ENCODE assay signal across 14 mouse cellular contexts in genomic region chr12:96453374-96453773, GRCm38 (mm10).
DNase-seq lines count a peak whose midpoint lies in the region; ATAC-seq lines count a peak whose summit lies in the region.
"Had no signal": no experiment of that assay in that cellular context is flagged by ENCODE, and none has a peak within 500 bp of the region (broad histone marks: within the 10 kb centered on the region; RNA-seq: fewer than 3 reads in every experiment).

No protein-coding gene starts in this region.

- peak; percentile 17 to 21 for DNase-seq in kidney, postnatal 4 days
- no peak for DNase-seq in kidney, postnatal 25 days
- peak; percentile 62 for DNase-seq in retina, embryonic 14.5 days (ENCODE audit: low spot score)
- DNase-seq in retina, postnatal 1 day, result no peak
- DNase-seq in embryonic facial prominence, embryonic 11.5 days (ENCODE audit: low spot score), result peak; percentile 31
- DNase-seq in liver, embryonic 11.5 days (ENCODE audit: low spot score), result no peak
- no peak for DNase-seq in forebrain, embryonic 11.5 days (ENCODE audit: low spot score)
- DNase-seq: cerebellum, adult 18-20 months; heart, adult 11 months; liver had no signal

- H3K27me3 ChIP-seq in embryonic facial prominence, embryonic 11.5 days (ENCODE audit: control insufficient read depth, insufficient read depth, low read length), result no peaks in the 10 kb centered on the region
- H3K27me3 ChIP-seq in liver, embryonic 11.5 days (replicated peaks; ENCODE audit: control insufficient read depth, insufficient read depth, low read length), result no peaks in the 10 kb centered on the region
- H3K27me3 ChIP-seq in forebrain, embryonic 11.5 days (ENCODE audit: control insufficient read depth, insufficient read depth, low read length), result no peaks in the 10 kb centered on the region
- H3K27me3 ChIP-seq: heart, embryonic 15.5 days; hindbrain, embryonic 15.5 days had no signal

- 8% methylated on average over 3 of the region's 3 CpGs for WGBS in embryonic facial prominence, embryonic 11.5 days
- 51% methylated on average over 3 of the region's 3 CpGs for WGBS in liver, embryonic 11.5 days
- WGBS in forebrain, embryonic 11.5 days, result 13% methylated on average over 3 of the region's 3 CpGs

- H3K4me1 ChIP-seq in embryonic facial prominence, embryonic 11.5 days (ENCODE audit: control insufficient read depth, insufficient read depth, low read length), result no peaks in the 10 kb centered on the region
- no peaks in the 10 kb centered on the region for H3K4me1 ChIP-seq in liver, embryonic 11.5 days (replicated peaks; ENCODE audit: control insufficient read depth, insufficient read depth, low read length)
- H3K4me1 ChIP-seq in forebrain, embryonic 11.5 days (replicated peaks; ENCODE audit: control insufficient read depth, insufficient read depth, low read length), result no peaks in the 10 kb centered on the region
- H3K4me1 ChIP-seq: heart, embryonic 15.5 days; hindbrain, embryonic 15.5 days had no signal

- H3K9ac ChIP-seq in embryonic facial prominence, embryonic 11.5 days (replicated peaks; ENCODE audit: low read length), result no peak overlapping the region
- H3K9ac ChIP-seq in liver, embryonic 11.5 days (ENCODE audit: low read depth, low read length), result no peak overlapping the region
- H3K9ac ChIP-seq in forebrain, embryonic 11.5 days (ENCODE audit: low read length), result no peak overlapping the region
- H3K9ac ChIP-seq: heart, embryonic 15.5 days; hindbrain, embryonic 15.5 days had no signal

- 0 out of 2 replicates have a peak, but pooled peaks have one; percentile 52 for ATAC-seq in embryonic facial prominence, embryonic 11.5 days (replicated peaks; ENCODE audit: insufficient number of reproducible peaks, low FRiP score, low TSS enrichment, low read depth)
- ATAC-seq in liver, embryonic 11.5 days (replicated peaks; ENCODE audit: low FRiP score), result no peak
- no peak for ATAC-seq in forebrain, embryonic 11.5 days (replicated peaks; ENCODE audit: low FRiP score)
- ATAC-seq: activated CD4-positive, CD25-positive, alpha-beta regulatory T cell, adult 4 months had no signal

- H3K9me3 ChIP-seq in embryonic facial prominence, embryonic 11.5 days (replicated peaks; ENCODE audit: control insufficient read depth, low read length), result no peaks in the 10 kb centered on the region
- H3K9me3 ChIP-seq in liver, embryonic 11.5 days (ENCODE audit: control insufficient read depth, low read length), result no peaks in the 10 kb centered on the region
- no peaks in the 10 kb centered on the region for H3K9me3 ChIP-seq in forebrain, embryonic 11.5 days (ENCODE audit: control insufficient read depth, low read length)
- H3K9me3 ChIP-seq: forebrain, embryonic 10.5 days; heart, embryonic 15.5 days; hindbrain, embryonic 15.5 days had no signal

- H3K36me3 ChIP-seq in embryonic facial prominence, embryonic 11.5 days (replicated peaks; ENCODE audit: control insufficient read depth, insufficient read depth, low read depth, low read length), result no peaks in the 10 kb centered on the region
- no peaks in the 10 kb centered on the region for H3K36me3 ChIP-seq in liver, embryonic 11.5 days (ENCODE audit: control insufficient read depth, insufficient read depth, low read length)
- H3K36me3 ChIP-seq in forebrain, embryonic 11.5 days (ENCODE audit: control insufficient read depth, insufficient read depth, low read length), result no peaks in the 10 kb centered on the region
- H3K36me3 ChIP-seq: forebrain, embryonic 10.5 days; heart, embryonic 15.5 days; hindbrain, embryonic 15.5 days had no signal

- no peak overlapping the region for H3K27ac ChIP-seq in embryonic facial prominence, embryonic 11.5 days (replicated peaks; ENCODE audit: low read depth, low read length)
- no peak overlapping the region for H3K27ac ChIP-seq in liver, embryonic 11.5 days (ENCODE audit: low read depth, low read length)
- H3K27ac ChIP-seq in forebrain, embryonic 11.5 days (ENCODE audit: low read depth, low read length), result no peak overlapping the region
- H3K27ac ChIP-seq: forebrain, embryonic 10.5 days; heart, embryonic 15.5 days; hindbrain, embryonic 15.5 days had no signal

- H3K4me2 ChIP-seq in embryonic facial prominence, embryonic 11.5 days (ENCODE audit: low read depth, low read length), result no peak overlapping the region
- H3K4me2 ChIP-seq in liver, embryonic 11.5 days, result no peak overlapping the region
- no peak overlapping the region for H3K4me2 ChIP-seq in forebrain, embryonic 11.5 days (ENCODE audit: low read depth, low read length, severe bottlenecking)
- H3K4me2 ChIP-seq: heart, embryonic 15.5 days; hindbrain, embryonic 15.5 days had no signal

- H3K4me3 ChIP-seq in embryonic facial prominence, embryonic 11.5 days (ENCODE audit: low read depth, low read length), result no peak overlapping the region
- H3K4me3 ChIP-seq in liver, embryonic 11.5 days (ENCODE audit: low read depth, low read length), result no peak overlapping the region
- no peak overlapping the region for H3K4me3 ChIP-seq in forebrain, embryonic 11.5 days (ENCODE audit: low read depth, low read length)
- H3K4me3 ChIP-seq: forebrain, embryonic 10.5 days; heart, embryonic 15.5 days; hindbrain, embryonic 15.5 days had no signal

Comparison
In these comparisons a context has a peak if more than half of its experiments do, and no peak if none do; other contexts are left out.
1. DNase-seq: peak in kidney, postnatal 4 days (2 of 2), retina, embryonic 14.5 days (single experiment) and embryonic facial prominence, embryonic 11.5 days (single experiment); none in kidney, postnatal 25 days (0 of 2), retina, postnatal 1 day (single experiment), liver, embryonic 11.5 days (single experiment) and forebrain, embryonic 11.5 days (single experiment).